31 mouse cellular contexts compared by ENCODE assay signal in genomic region chrX:58014093-58014492, GRCm38 (mm10). TPM values are rescaled to one million over a fixed set of nuclear protein-coding genes. Genes with fewer than 3 reads are reported as not detected.
A peak's percentile ranks its signal among the peaks of the same experiment; 100 is the strongest.
DNase-seq lines count a peak whose midpoint lies in the region; ATAC-seq lines count a peak whose summit lies in the region.
"Had no signal": no experiment of that assay in that cellular context is flagged by ENCODE, and none has a peak within 500 bp of the region (broad histone marks: within the 10 kb centered on the region; RNA-seq: fewer than 3 reads in every experiment).

No protein-coding gene starts in this region.

- no peak overlapping the region for H3K27ac ChIP-seq in forebrain, embryonic 10.5 days
- no peak overlapping the region for H3K27ac ChIP-seq in forebrain, embryonic 14.5 days (ENCODE audit: low read depth, low read length)
- H3K27ac ChIP-seq in midbrain, embryonic 14.5 days (replicated peaks; ENCODE audit: low read depth, low read length): no peak overlapping the region
- H3K27ac ChIP-seq in midbrain, embryonic 13.5 days: no peak overlapping the region
- H3K27ac ChIP-seq: embryonic facial prominence, embryonic 12.5 days; heart, embryonic 10.5 days; heart, embryonic 15.5 days; hindbrain, embryonic 14.5 days; limb, embryonic 13.5 days; lung, embryonic 15.5 days; midbrain, embryonic 12.5 days; neural tube, embryonic 13.5 days had no signal

- peak; percentile 26 for DNase-seq in forebrain, embryonic 10.5 days (ENCODE audit: extremely low spot score, low spot score)
- DNase-seq in forebrain, embryonic 14.5 days (ENCODE audit: low spot score): no peak
- DNase-seq in midbrain, embryonic 14.5 days: peak; percentile 15
- DNase-seq in ZHBTc4 (ENCODE audit: low read depth, low spot score): peak; percentile 91
- DNase-seq in adrenal gland, postnatal 25 days: no peak
- DNase-seq in right cerebral cortex, postnatal 36 days (ENCODE audit: low spot score in 2 of 2): no peak
- DNase-seq: adrenal gland, postnatal 10 days; cerebellum, adult 11-12 months; cerebellum, adult 9-11 months; gastrocnemius, postnatal 10 days; kidney, adult 9 months; kidney, postnatal 14 days; thymus, postnatal 4 days had no signal

- no peaks in the 10 kb centered on the region for H3K36me3 ChIP-seq in forebrain, embryonic 10.5 days (replicated peaks)
- H3K36me3 ChIP-seq in forebrain, embryonic 14.5 days (ENCODE audit: control insufficient read depth, insufficient read depth, low read length): no peaks in the 10 kb centered on the region
- no peaks in the 10 kb centered on the region for H3K36me3 ChIP-seq in midbrain, embryonic 14.5 days (ENCODE audit: control insufficient read depth, insufficient read depth, low read length)
- H3K36me3 ChIP-seq in midbrain, embryonic 13.5 days: no peaks in the 10 kb centered on the region
- H3K36me3 ChIP-seq: embryonic facial prominence, embryonic 12.5 days; heart, embryonic 10.5 days; heart, embryonic 15.5 days; limb, embryonic 13.5 days; lung, embryonic 15.5 days; midbrain, embryonic 12.5 days; neural tube, embryonic 13.5 days had no signal

- H3K4me1 ChIP-seq in forebrain, embryonic 10.5 days: peaks cover 35% of the 10 kb centered on the region
- no peaks in the 10 kb centered on the region for H3K4me1 ChIP-seq in forebrain, embryonic 14.5 days (ENCODE audit: control insufficient read depth, insufficient read depth, low read length)
- H3K4me1 ChIP-seq in midbrain, embryonic 14.5 days (ENCODE audit: control insufficient read depth, insufficient read depth, low read length): no peaks in the 10 kb centered on the region
- H3K4me1 ChIP-seq in midbrain, embryonic 13.5 days (replicated peaks): peaks cover 4% of the 10 kb centered on the region
- H3K4me1 ChIP-seq: embryonic facial prominence, embryonic 12.5 days; heart, embryonic 10.5 days; limb, embryonic 13.5 days; lung, embryonic 15.5 days; midbrain, embryonic 12.5 days; neural tube, embryonic 13.5 days had no signal

- H3K9ac ChIP-seq in forebrain, embryonic 14.5 days (ENCODE audit: low read length): no peak overlapping the region
- no peak overlapping the region for H3K9ac ChIP-seq in midbrain, embryonic 14.5 days (replicated peaks; ENCODE audit: low read length)
- no peak overlapping the region for H3K9ac ChIP-seq in midbrain, embryonic 13.5 days (replicated peaks)
- H3K9ac ChIP-seq: embryonic facial prominence, embryonic 12.5 days; heart, embryonic 15.5 days; hindbrain, embryonic 14.5 days; limb, embryonic 13.5 days; lung, embryonic 15.5 days; midbrain, embryonic 12.5 days; neural tube, embryonic 13.5 days had no signal

- ATAC-seq in forebrain, embryonic 14.5 days: no peak
- no peak for ATAC-seq in midbrain, embryonic 14.5 days (ENCODE audit: low FRiP score, low TSS enrichment)
- ATAC-seq in midbrain, embryonic 13.5 days: no peak
- ATAC-seq: intestine, postnatal 0 days had no signal

- H3K9me3 ChIP-seq in forebrain, embryonic 10.5 days: no peaks in the 10 kb centered on the region
- no peaks in the 10 kb centered on the region for H3K9me3 ChIP-seq in forebrain, embryonic 14.5 days (replicated peaks; ENCODE audit: control insufficient read depth, low read length)
- no peaks in the 10 kb centered on the region for H3K9me3 ChIP-seq in midbrain, embryonic 14.5 days (ENCODE audit: control insufficient read depth, low read length)
- H3K9me3 ChIP-seq in midbrain, embryonic 13.5 days: no peaks in the 10 kb centered on the region
- H3K9me3 ChIP-seq: embryonic facial prominence, embryonic 12.5 days; heart, embryonic 10.5 days; heart, embryonic 15.5 days; limb, embryonic 13.5 days; lung, embryonic 15.5 days; midbrain, embryonic 12.5 days; neural tube, embryonic 13.5 days had no signal

- peaks cover 63% of the 10 kb centered on the region for H3K27me3 ChIP-seq in forebrain, embryonic 10.5 days (ENCODE audit: poor library complexity, severe bottlenecking)
- 0 out of 2 replicates have a peak, but pooled peaks cover 30% of the 10 kb centered on the region for H3K27me3 ChIP-seq in forebrain, embryonic 14.5 days (replicated peaks; ENCODE audit: control insufficient read depth, insufficient read depth, low read length)
- H3K27me3 ChIP-seq in midbrain, embryonic 14.5 days (ENCODE audit: control insufficient read depth, insufficient read depth, low read length): peaks cover 15% of the 10 kb centered on the region; the same call in 1 of the 2 replicates
- peaks cover 31% of the 10 kb centered on the region for H3K27me3 ChIP-seq in midbrain, embryonic 13.5 days

- 18% methylated on average over 12 of the region's 12 CpGs for WGBS in forebrain, embryonic 10.5 days
- WGBS in forebrain, embryonic 14.5 days: 41% methylated on average over 12 of the region's 12 CpGs
- 21% methylated on average over 12 of the region's 12 CpGs for WGBS in midbrain, embryonic 14.5 days
- WGBS in midbrain, embryonic 13.5 days: 27% methylated on average over 12 of the region's 12 CpGs

- no peak overlapping the region for H3K4me3 ChIP-seq in forebrain, embryonic 10.5 days
- no peak overlapping the region for H3K4me3 ChIP-seq in forebrain, embryonic 14.5 days (ENCODE audit: low read depth, low read length)
- no peak overlapping the region for H3K4me3 ChIP-seq in midbrain, embryonic 14.5 days (replicated peaks; ENCODE audit: low read depth, low read length)
- no peak overlapping the region for H3K4me3 ChIP-seq in midbrain, embryonic 13.5 days (replicated peaks)
- H3K4me3 ChIP-seq: embryonic facial prominence, embryonic 12.5 days; heart, embryonic 10.5 days; heart, embryonic 15.5 days; limb, embryonic 13.5 days; lung, embryonic 15.5 days; midbrain, embryonic 12.5 days; neural tube, embryonic 13.5 days had no signal

- no peak overlapping the region for H3K4me2 ChIP-seq in forebrain, embryonic 14.5 days (ENCODE audit: low read length)
- no peak overlapping the region for H3K4me2 ChIP-seq in midbrain, embryonic 14.5 days (ENCODE audit: low read length)
- H3K4me2 ChIP-seq in midbrain, embryonic 13.5 days (replicated peaks): no peak overlapping the region
- H3K4me2 ChIP-seq: embryonic facial prominence, embryonic 12.5 days; heart, embryonic 15.5 days; hindbrain, embryonic 14.5 days; limb, embryonic 13.5 days; liver, embryonic 11.5 days; lung, embryonic 15.5 days; midbrain, embryonic 12.5 days; neural tube, embryonic 13.5 days had no signal

RNA-seq across cellular contexts. Expression of gene Zic3, which starts 8.4 kb away (rescaled TPM):
- polyA plus RNA-seq in forebrain, embryonic 10.5 days (2016; fragmentation: Nextera tagmentation; extraction: Ambion mirVana): 20.3 and 29.0 TPM in 2 replicates
- 19.4 and 19.8 TPM in 2 replicates for polyA plus RNA-seq in forebrain, embryonic 14.5 days (2014; fragmentation: Nextera tagmentation; extraction: Ambion mirVana)
- 19.9 and 26.9 TPM in 2 replicates for polyA plus RNA-seq in midbrain, embryonic 14.5 days (2014; fragmentation: Nextera tagmentation; extraction: Ambion mirVana)
- 31.7 and 32.7 TPM in 2 replicates for polyA plus RNA-seq in midbrain, embryonic 13.5 days (2015; fragmentation: Nextera tagmentation; extraction: Ambion mirVana)
- not detected in 2 replicates for total RNA-seq in adrenal gland, postnatal 25 days (2021)
- total RNA-seq: adrenal gland, postnatal 10 days; gastrocnemius, postnatal 10 days; heart, postnatal 25 days; megakaryocyte progenitor cell, adult 5-6 weeks had no signal
- polyA plus RNA-seq: gonadal fat pad, adult 2 months; intestine, postnatal 0 days; liver, embryonic 16.5 days; lung, embryonic 15.5 days; small intestine, adult 2 months; stomach, embryonic 14.5 days; thymus, postnatal 0 days had no signal

Comparison
In these comparisons a context has a peak if more than half of its experiments do, and no peak if none do; other contexts are left out.
1. DNase-seq: peak in forebrain, embryonic 10.5 days (single experiment), midbrain, embryonic 14.5 days (single experiment) and ZHBTc4 (single experiment); none in forebrain, embryonic 14.5 days (single experiment), adrenal gland, postnatal 25 days (single experiment) and right cerebral cortex, postnatal 36 days (0 of 2).